Mouse (Mus musculus) heart, embryonic 12.5 days (tissue): ENCODE data around the gene Ppm1h. TPM values are rescaled to one million over a fixed set of nuclear protein-coding genes. Genes with fewer than 3 reads are reported as not detected.

ENCODE experiments used
- ATAC-seq: fragments of 200-750 bp; cut with Nextera tagmentation; 2 replicates; pipeline ENCODE4 v1.8.0; 2017; ENCODE audit warnings: moderate TSS enrichment, moderate library complexity; ENCODE audit not compliant: insufficient number of reproducible peaks, low FRiP score
- H3K27ac ChIP-seq: fragments of 300-500 bp; sonication (generic); 2 replicates; pipeline ENCODE4 v1.5.1; 2016; ENCODE audit warnings: mild to moderate bottlenecking, moderate library complexity; ENCODE audit not compliant: poor library complexity, severe bottlenecking
- H3K27me3 ChIP-seq: fragments of 300-500 bp; sonication (generic); replicated peaks from 2 replicates; pipeline ENCODE4 v1.6.1; 2016; ENCODE audit warnings: mild to moderate bottlenecking, moderate library complexity
- H3K36me3 ChIP-seq: fragments of 300-500 bp; sonication (generic); 2 replicates; pipeline ENCODE4 v1.6.1; 2016; ENCODE audit warnings: mild to moderate bottlenecking, moderate library complexity
- H3K4me1 ChIP-seq: fragments of 300-500 bp; sonication (generic); replicated peaks from 2 replicates; pipeline ENCODE4 v1.6.1; 2016; ENCODE audit warnings: mild to moderate bottlenecking
- H3K4me2 ChIP-seq: fragments of 300-500 bp; sonication (generic); 2 replicates; pipeline ENCODE4 v1.6.1; 2016; ENCODE audit warnings: mild to moderate bottlenecking, moderate library complexity
- H3K4me3 ChIP-seq: fragments of 300-500 bp; sonication (generic); 2 replicates; pipeline ENCODE4 v1.5.1; 2016; ENCODE audit warnings: mild to moderate bottlenecking
- H3K9ac ChIP-seq: fragments of 300-500 bp; sonication (generic); 2 replicates; pipeline ENCODE4 v1.6.1; 2016; ENCODE audit warnings: mild to moderate bottlenecking, moderate library complexity
- H3K9me3 ChIP-seq: fragments of 300-500 bp; sonication (generic); replicated peaks from 2 replicates; pipeline ENCODE4 v1.6.1; 2016; ENCODE audit warnings: mild to moderate bottlenecking, moderate library complexity
- WGBS: fragments of 180-500 bp; shearing (Covaris S2); methylation state at CpG from one replicate; pipeline ENCODE4 v1.1.7; 2016; 5-methylcytosine and 5-hydroxymethylcytosine counted together
- polyA plus RNA-seq: library from polyadenylated mRNA; unstranded; fragments of >200 nt; fragmentation: Nextera tagmentation; extraction: Ambion mirVana; gene quantifications from 2 replicates; pipeline ENCODE4 v1.2.1, GENCODE M21; 2016

The Ppm1h gene
- polyA plus RNA-seq, 1 experiment from 2014 or later: 4.2 TPM

GRCm38 (mm10) chr10:122815094-122815493 is 136.5 kb downstream of the Ppm1h start:
- H3K9me3 ChIP-seq: no peaks in the 10 kb centered on the region
- H3K27ac ChIP-seq: no peak overlapping the region; the same call in 1 of the 2 replicates
- no peak overlapping the region for H3K4me3 ChIP-seq
- 59% methylated on average over 14 of the region's 14 CpGs for WGBS
- no peak overlapping the region for H3K4me2 ChIP-seq
- ATAC-seq: peak; percentile 80
- no peaks in the 10 kb centered on the region for H3K27me3 ChIP-seq
- H3K36me3 ChIP-seq: no peaks in the 10 kb centered on the region
- no peak overlapping the region; the same call in 1 of the 2 replicates for H3K9ac ChIP-seq
- H3K4me1 ChIP-seq: no peaks in the 10 kb centered on the region

GRCm38 (mm10) chr10:122817741-122818140 is 139.2 kb downstream of the Ppm1h start:
- 76% methylated on average over 8 of the region's 8 CpGs for WGBS

GRCm38 (mm10) chr10:122819808-122820207 is 141.2 kb downstream of the Ppm1h start:
- H3K27ac ChIP-seq: no peak overlapping the region
- no peaks in the 10 kb centered on the region for H3K36me3 ChIP-seq
- no peaks in the 10 kb centered on the region for H3K4me1 ChIP-seq
- no peak overlapping the region for H3K4me2 ChIP-seq
- H3K4me3 ChIP-seq: no peak overlapping the region
- H3K9ac ChIP-seq: no peak overlapping the region
- H3K27me3 ChIP-seq: no peaks in the 10 kb centered on the region
- H3K9me3 ChIP-seq: no peaks in the 10 kb centered on the region
- WGBS: 93% methylated on average over 6 of the region's 6 CpGs
- ATAC-seq: no peak

More at GRCm38 (mm10) chr10:122817741-122818140, 139.2 kb downstream of the Ppm1h start:
- Histone ChIP-seq H3K27ac (no peak overlapping the region), H3K4me1 (no peaks in the 10 kb centered on the region), H3K4me3 (no peak overlapping the region), H3K4me2 (no peak overlapping the region), H3K36me3 (no peaks in the 10 kb centered on the region), H3K9ac (no peak overlapping the region), H3K9me3 (no peaks in the 10 kb centered on the region), H3K27me3 (no peaks in the 10 kb centered on the region)
- ATAC-seq: no peak

GRCm38 (mm10) chr10:122821549-122821948 is 143.0 kb downstream of the Ppm1h start:
- ATAC-seq: no peak
- Histone ChIP-seq H3K9me3 (no peaks in the 10 kb centered on the region), H3K27ac (no peak overlapping the region), H3K27me3 (no peaks in the 10 kb centered on the region), H3K4me3 (no peak overlapping the region), H3K9ac (no peak overlapping the region), H3K4me1 (no peaks in the 10 kb centered on the region), H3K36me3 (no peaks in the 10 kb centered on the region), H3K4me2 (no peak overlapping the region)
- 65% methylated on average over 6 of the region's 6 CpGs for WGBS

GRCm38 (mm10) chr10:122823642-122824041 is 145.1 kb downstream of the Ppm1h start:
- Histone ChIP-seq H3K27ac (no peak overlapping the region), H3K9ac (no peak overlapping the region), H3K4me1 (peaks cover 8% of the 10 kb centered on the region), H3K27me3 (no peaks in the 10 kb centered on the region), H3K9me3 (no peaks in the 10 kb centered on the region), H3K4me3 (no peak overlapping the region), H3K4me2 (no peak overlapping the region), H3K36me3 (no peaks in the 10 kb centered on the region)
- WGBS: 84% methylated on average over 13 of the region's 13 CpGs
- ATAC-seq: no peak

- Histone ChIP-seq H3K9ac (no peak overlapping the region), H3K4me1 (peaks cover 21% of the 10 kb centered on the region), H3K27ac (no peak overlapping the region), H3K36me3 (no peaks in the 10 kb centered on the region), H3K4me3 (no peak overlapping the region), H3K9me3 (0 out of 2 replicates have a peak, but pooled peaks cover 4% of the 10 kb centered on the region), H3K27me3 (no peaks in the 10 kb centered on the region), H3K4me2 (no peak overlapping the region)
- 83% methylated on average over 16 of the region's 16 CpGs for WGBS
- ATAC-seq: no peak
Observed at GRCm38 (mm10) chr10:122826696-122827331, 148.3 kb downstream of the Ppm1h start.

- no peak for ATAC-seq
- no peaks in the 10 kb centered on the region for H3K36me3 ChIP-seq
- no peaks in the 10 kb centered on the region for H3K27me3 ChIP-seq
- peaks cover 7% of the 10 kb centered on the region; the same call in 1 of the 2 replicates for H3K9me3 ChIP-seq
- no peak overlapping the region for H3K4me3 ChIP-seq
- 64% methylated on average over 12 of the region's 12 CpGs for WGBS
- no peak overlapping the region for H3K9ac ChIP-seq
- H3K4me1 ChIP-seq: peaks cover 21% of the 10 kb centered on the region
- no peak overlapping the region for H3K27ac ChIP-seq
- H3K4me2 ChIP-seq: no peak overlapping the region
Observed at GRCm38 (mm10) chr10:122827719-122828414, 149.3 kb downstream of the Ppm1h start.

GRCm38 (mm10) chr10:122829801-122830217 is 151.2 kb downstream of the Ppm1h start:
- peaks cover 7% of the 10 kb centered on the region; the same call in 1 of the 2 replicates for H3K9me3 ChIP-seq
- ATAC-seq: no peak
- no peak overlapping the region for H3K4me3 ChIP-seq
- H3K4me1 ChIP-seq: peaks cover 21% of the 10 kb centered on the region
- H3K9ac ChIP-seq: no peak overlapping the region; the same call in 1 of the 2 replicates
- 0 out of 2 replicates have a peak overlapping the region, but pooled peaks have one; percentile 26 for H3K4me2 ChIP-seq
- H3K27ac ChIP-seq: peak overlapping the region; percentile 38
- H3K27me3 ChIP-seq: no peaks in the 10 kb centered on the region
- WGBS: 41% methylated on average over 3 of the region's 3 CpGs
- no peaks in the 10 kb centered on the region for H3K36me3 ChIP-seq

- Histone ChIP-seq H3K9ac (no peak overlapping the region), H3K27me3 (no peaks in the 10 kb centered on the region), H3K4me2 (no peak overlapping the region), H3K9me3 (peaks cover 7% of the 10 kb centered on the region; the same call in 1 of the 2 replicates), H3K27ac (no peak overlapping the region), H3K36me3 (no peaks in the 10 kb centered on the region), H3K4me3 (no peak overlapping the region), H3K4me1 (peaks cover 21% of the 10 kb centered on the region)
- no peak for ATAC-seq
- 88% methylated on average over 10 of the region's 10 CpGs for WGBS
Observed at GRCm38 (mm10) chr10:122830638-122831037, 152.1 kb downstream of the Ppm1h start.

GRCm38 (mm10) chr10:122842014-122842413 is 163.5 kb downstream of the Ppm1h start:
- ATAC-seq: no peak
- Histone ChIP-seq H3K9ac (no peak overlapping the region), H3K4me2 (no peak overlapping the region), H3K27ac (no peak overlapping the region), H3K36me3 (0 out of 2 replicates have a peak, but pooled peaks cover 2% of the 10 kb centered on the region), H3K9me3 (peaks cover 13% of the 10 kb centered on the region; the same call in 1 of the 2 replicates), H3K27me3 (no peaks in the 10 kb centered on the region), H3K4me1 (peaks cover 18% of the 10 kb centered on the region), H3K4me3 (no peak overlapping the region)
- 88% methylated on average over 8 of the region's 8 CpGs for WGBS

GRCm38 (mm10) chr10:122842961-122843360 is 164.4 kb downstream of the Ppm1h start:
- ATAC-seq: no peak
- 81% methylated on average over 8 of the region's 8 CpGs for WGBS

More at GRCm38 (mm10) chr10:122842961-122843360, 164.4 kb downstream of the Ppm1h start:
- Histone ChIP-seq H3K4me2 (no peak overlapping the region), H3K4me1 (peaks cover 27% of the 10 kb centered on the region), H3K36me3 (0 out of 2 replicates have a peak, but pooled peaks cover 2% of the 10 kb centered on the region), H3K9ac (no peak overlapping the region), H3K4me3 (no peak overlapping the region), H3K9me3 (peaks cover 13% of the 10 kb centered on the region; the same call in 1 of the 2 replicates), H3K27me3 (no peaks in the 10 kb centered on the region), H3K27ac (no peak overlapping the region)
